Mouse (Mus musculus): ENCODE measurements around the gene Ifit1bl1. TPM values are rescaled to one million over a fixed set of nuclear protein-coding genes. Genes with fewer than 3 reads are reported as not detected.

The Ifit1bl1 gene
- polyA plus RNA-seq, 1 experiment from 2014 or later, result not detected

DNA sequence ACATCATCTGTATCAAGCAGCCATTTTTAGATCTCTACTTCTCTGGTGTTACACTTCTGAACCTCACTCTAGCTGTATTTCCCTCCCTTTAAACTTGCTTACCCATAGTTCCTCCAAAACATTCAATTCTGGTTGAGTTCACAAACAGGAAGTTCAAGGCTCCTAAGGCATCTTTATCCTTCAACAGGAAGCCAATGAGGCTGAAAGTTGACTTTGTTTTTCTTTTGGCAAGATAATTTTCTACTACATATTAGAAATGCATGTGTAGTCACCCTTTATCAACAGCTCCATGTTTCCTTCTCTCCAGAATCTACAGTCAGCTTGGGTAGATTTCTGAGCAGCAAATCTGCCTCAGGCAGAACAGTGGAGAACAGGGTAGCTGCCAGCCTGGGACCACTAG lies 39.2 kb downstream of the Ifit1bl1 start:
- no peaks in the 10 kb centered on the region for H3K4me1 ChIP-seq (ENCODE audit: control insufficient read depth, insufficient read depth, low read length)

DNA sequence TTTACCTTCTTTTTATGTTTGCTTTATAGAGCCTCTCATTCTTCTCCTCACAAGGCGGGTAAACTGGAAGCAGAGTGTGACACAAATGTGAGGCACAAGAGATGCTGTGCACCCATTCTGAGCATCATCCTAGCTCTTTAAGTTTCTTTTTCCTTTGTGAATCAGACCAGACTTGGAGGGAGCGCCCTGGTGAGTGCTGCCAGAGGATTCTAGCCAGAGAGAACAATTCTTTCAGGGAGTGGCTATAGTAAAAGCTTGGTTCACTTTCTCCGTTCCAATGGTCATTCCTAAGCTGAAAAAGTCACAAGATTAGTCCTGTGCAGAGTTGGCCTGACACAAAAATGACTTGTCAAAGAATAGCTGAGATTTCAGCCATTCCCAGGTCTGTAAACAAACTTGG lies 45.1 kb downstream of the Ifit1bl1 start:
- no peaks in the 10 kb centered on the region for H3K27me3 ChIP-seq (ENCODE audit: control insufficient read depth, insufficient read depth, low read length)
- no peaks in the 10 kb centered on the region; the same call in 1 of the 2 replicates for H3K9me3 ChIP-seq (ENCODE audit: control insufficient read depth, low read depth, low read length)
- H3K36me3 ChIP-seq (ENCODE audit: control insufficient read depth, insufficient read depth, low read length), result no peaks in the 10 kb centered on the region
- no peak overlapping the region for H3K27ac ChIP-seq (ENCODE audit: low read length)
- no peaks in the 10 kb centered on the region for H3K4me1 ChIP-seq (ENCODE audit: control insufficient read depth, insufficient read depth, low read length)
- ATAC-seq (ENCODE audit: insufficient number of reproducible peaks, insufficient read depth, low FRiP score, low read depth), result no peak
- no peak overlapping the region for H3K9ac ChIP-seq (replicated peaks; ENCODE audit: low read depth, low read length)
- H3K4me3 ChIP-seq (ENCODE audit: low read depth, low read length), result no peak overlapping the region
- WGBS, result 73% methylated on average over 3 of the region's 3 CpGs
- H3K4me2 ChIP-seq (replicated peaks; ENCODE audit: low read depth, low read length), result no peak overlapping the region

More for the DNA sequence above, 39.2 kb downstream of the Ifit1bl1 start:
- H3K9ac ChIP-seq (replicated peaks; ENCODE audit: low read depth, low read length), result no peak overlapping the region
- H3K27ac ChIP-seq (ENCODE audit: low read length), result no peak overlapping the region
- no peak for ATAC-seq (ENCODE audit: insufficient number of reproducible peaks, insufficient read depth, low FRiP score, low read depth)
- H3K36me3 ChIP-seq (ENCODE audit: control insufficient read depth, insufficient read depth, low read length), result no peaks in the 10 kb centered on the region
- H3K27me3 ChIP-seq (ENCODE audit: control insufficient read depth, insufficient read depth, low read length), result no peaks in the 10 kb centered on the region
- H3K9me3 ChIP-seq (ENCODE audit: control insufficient read depth, low read depth, low read length), result no peaks in the 10 kb centered on the region
- H3K4me2 ChIP-seq (replicated peaks; ENCODE audit: low read depth, low read length), result no peak overlapping the region
- H3K4me3 ChIP-seq (ENCODE audit: low read depth, low read length), result no peak overlapping the region

DNA sequence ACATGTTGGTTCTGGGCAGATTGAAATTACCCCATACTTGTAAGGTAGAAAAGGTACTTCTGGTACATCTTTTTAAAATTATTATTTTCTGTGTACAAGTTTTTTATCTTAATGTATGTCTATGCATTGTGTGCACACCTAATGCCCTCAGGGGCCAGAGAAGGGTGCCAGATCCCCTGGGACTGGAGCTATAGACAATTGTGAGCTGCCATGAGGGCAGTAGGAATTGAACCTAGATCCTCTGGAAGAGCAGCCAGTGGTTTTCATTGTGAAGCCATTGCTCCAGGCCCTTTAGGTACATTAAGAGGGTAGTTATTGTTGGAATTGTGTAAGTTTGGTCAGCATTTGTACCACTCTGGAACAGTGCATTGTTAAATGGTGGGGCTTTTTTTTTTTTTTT lies 47.7 kb downstream of the Ifit1bl1 start:
- Histone ChIP-seq H3K4me3 (ENCODE audit: low read depth, low read length) (no peak overlapping the region), H3K4me1 (ENCODE audit: control insufficient read depth, insufficient read depth, low read length) (no peaks in the 10 kb centered on the region), H3K36me3 (ENCODE audit: control insufficient read depth, insufficient read depth, low read length) (no peaks in the 10 kb centered on the region), H3K27me3 (ENCODE audit: control insufficient read depth, insufficient read depth, low read length) (no peaks in the 10 kb centered on the region), H3K4me2 (replicated peaks; ENCODE audit: low read depth, low read length) (no peak overlapping the region), H3K9me3 (ENCODE audit: control insufficient read depth, low read depth, low read length) (no peaks in the 10 kb centered on the region; the same call in 1 of the 2 replicates), H3K9ac (replicated peaks; ENCODE audit: low read depth, low read length) (no peak overlapping the region), H3K27ac (ENCODE audit: low read length) (no peak overlapping the region)
- no peak for ATAC-seq (ENCODE audit: insufficient number of reproducible peaks, insufficient read depth, low FRiP score, low read depth)

DNA sequence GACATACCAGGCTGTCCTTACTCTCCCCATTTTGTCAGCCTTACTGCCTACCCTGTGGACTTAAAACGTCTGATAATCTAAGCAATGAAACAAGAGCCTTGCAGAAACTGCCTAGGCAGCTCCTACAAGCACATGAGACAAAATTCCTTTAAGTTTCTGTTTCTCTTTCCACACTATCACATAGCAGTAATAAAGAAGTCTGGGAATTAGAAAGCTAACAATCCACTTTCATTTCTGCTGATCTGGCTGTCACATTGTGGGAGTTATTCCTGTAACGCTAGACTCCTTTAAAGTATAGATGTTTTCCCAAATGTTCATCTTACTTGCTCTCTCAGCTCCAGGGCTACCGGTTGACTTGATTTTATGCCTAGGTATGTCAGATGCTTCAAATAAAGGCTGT lies 48.2 kb downstream of the Ifit1bl1 start:
- no peak for ATAC-seq (ENCODE audit: insufficient number of reproducible peaks, insufficient read depth, low FRiP score, low read depth)
- Histone ChIP-seq H3K9ac (replicated peaks; ENCODE audit: low read depth, low read length) (no peak overlapping the region), H3K36me3 (ENCODE audit: control insufficient read depth, insufficient read depth, low read length) (no peaks in the 10 kb centered on the region), H3K4me1 (ENCODE audit: control insufficient read depth, insufficient read depth, low read length) (no peaks in the 10 kb centered on the region), H3K27ac (ENCODE audit: low read length) (no peak overlapping the region), H3K4me3 (ENCODE audit: low read depth, low read length) (no peak overlapping the region), H3K9me3 (ENCODE audit: control insufficient read depth, low read depth, low read length) (no peaks in the 10 kb centered on the region; the same call in 1 of the 2 replicates), H3K4me2 (replicated peaks; ENCODE audit: low read depth, low read length) (no peak overlapping the region), H3K27me3 (ENCODE audit: control insufficient read depth, insufficient read depth, low read length) (no peaks in the 10 kb centered on the region)
- WGBS, result 45% methylated on average over 3 of the region's 3 CpGs

DNA sequence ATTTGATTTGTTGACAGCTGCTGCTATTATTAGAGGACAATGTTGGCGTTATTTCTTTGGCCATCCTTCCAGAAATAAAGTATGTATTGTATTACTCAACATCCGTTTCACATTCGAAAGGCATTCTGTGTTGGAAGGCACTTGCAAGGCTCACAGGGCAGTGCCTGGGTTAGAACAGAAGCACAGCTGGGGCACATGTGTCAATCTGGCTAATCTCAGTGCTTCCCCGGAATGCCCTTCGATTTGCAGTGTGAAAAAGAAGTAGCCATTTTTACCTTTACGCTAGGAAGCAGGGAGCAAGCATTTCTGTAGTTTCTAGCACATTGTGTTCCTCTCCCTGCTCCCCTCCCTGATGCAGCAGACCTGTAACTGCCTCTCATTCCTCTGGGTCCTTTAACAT lies 48.7 kb downstream of the Ifit1bl1 start:
- Histone ChIP-seq H3K36me3 (ENCODE audit: control insufficient read depth, insufficient read depth, low read length) (no peaks in the 10 kb centered on the region), H3K27me3 (ENCODE audit: control insufficient read depth, insufficient read depth, low read length) (no peaks in the 10 kb centered on the region), H3K4me3 (ENCODE audit: low read depth, low read length) (no peak overlapping the region), H3K9me3 (ENCODE audit: control insufficient read depth, low read depth, low read length) (no peaks in the 10 kb centered on the region; the same call in 1 of the 2 replicates), H3K9ac (replicated peaks; ENCODE audit: low read depth, low read length) (no peak overlapping the region), H3K4me1 (ENCODE audit: control insufficient read depth, insufficient read depth, low read length) (no peaks in the 10 kb centered on the region), H3K4me2 (replicated peaks; ENCODE audit: low read depth, low read length) (no peak overlapping the region), H3K27ac (ENCODE audit: low read length) (no peak overlapping the region)
- ATAC-seq (ENCODE audit: insufficient number of reproducible peaks, insufficient read depth, low FRiP score, low read depth), result no peak
- 58% methylated on average over 6 of the region's 6 CpGs for WGBS

DNA sequence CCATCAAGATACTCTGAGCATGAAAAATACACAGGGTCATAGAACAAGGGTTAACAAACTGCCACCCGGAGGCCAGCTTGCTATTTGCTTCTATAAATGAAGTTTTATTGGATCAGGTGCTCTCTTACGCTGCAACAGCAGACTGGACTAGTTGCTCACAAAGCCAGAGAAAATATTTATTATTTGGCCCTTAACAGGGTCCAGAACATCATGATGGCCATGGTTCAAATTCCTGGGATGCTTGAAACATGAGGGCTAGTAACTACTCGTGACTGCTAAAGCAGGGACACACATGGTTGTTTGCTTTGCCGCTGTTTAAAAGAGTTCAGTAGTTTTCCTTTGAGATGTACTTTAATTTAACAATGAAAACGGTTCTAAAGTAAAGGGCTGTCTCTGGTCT lies 49.8 kb downstream of the Ifit1bl1 start:
- no peaks in the 10 kb centered on the region for H3K27me3 ChIP-seq (ENCODE audit: control insufficient read depth, insufficient read depth, low read length)
- 38% methylated on average over 5 of the region's 5 CpGs for WGBS
- no peaks in the 10 kb centered on the region for H3K36me3 ChIP-seq (ENCODE audit: control insufficient read depth, insufficient read depth, low read length)
- no peaks in the 10 kb centered on the region; the same call in 1 of the 2 replicates for H3K9me3 ChIP-seq (ENCODE audit: control insufficient read depth, low read depth, low read length)
- no peak overlapping the region for H3K9ac ChIP-seq (replicated peaks; ENCODE audit: low read depth, low read length)
- no peak overlapping the region for H3K4me3 ChIP-seq (ENCODE audit: low read depth, low read length)
- no peak overlapping the region for H3K27ac ChIP-seq (ENCODE audit: low read length)
- no peaks in the 10 kb centered on the region for H3K4me1 ChIP-seq (ENCODE audit: control insufficient read depth, insufficient read depth, low read length)
- no peak for ATAC-seq (ENCODE audit: insufficient number of reproducible peaks, insufficient read depth, low FRiP score, low read depth)
- H3K4me2 ChIP-seq (replicated peaks; ENCODE audit: low read depth, low read length), result 0 out of 2 replicates have a peak overlapping the region, but pooled peaks have one; percentile 4

DNA sequence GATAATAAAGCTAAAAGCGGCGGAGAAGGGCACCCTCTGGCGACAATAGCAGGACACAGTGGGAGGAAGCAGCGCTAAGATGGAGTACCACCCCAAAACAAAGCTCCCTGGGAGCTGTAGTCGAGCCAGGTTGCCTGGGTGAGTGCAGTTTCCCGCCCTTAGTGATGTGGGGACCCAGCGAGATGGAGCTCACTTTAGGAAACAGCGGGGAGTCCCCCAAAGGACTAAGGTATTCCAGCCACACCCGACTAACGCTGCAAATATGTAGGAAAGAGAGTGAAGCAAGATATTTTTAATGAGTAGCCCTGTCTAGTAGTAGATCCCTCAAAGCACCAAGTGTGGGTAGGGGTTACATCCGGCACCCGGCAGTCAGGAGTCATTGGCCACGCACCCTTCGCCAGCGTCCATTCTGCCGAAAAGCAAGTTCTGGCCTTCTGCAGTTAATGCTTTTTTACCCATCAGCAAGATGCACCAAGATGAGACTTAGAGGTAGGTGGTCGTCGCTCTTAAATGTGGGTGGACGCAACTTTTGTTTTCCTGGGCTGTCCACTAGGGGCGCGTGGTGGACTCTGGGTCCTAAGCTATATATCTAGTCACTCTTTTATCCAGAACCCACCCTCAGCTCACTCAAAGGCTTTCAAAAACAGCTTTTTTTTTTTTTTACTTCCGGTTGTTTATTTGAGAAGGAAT lies 51.1 kb downstream of the Ifit1bl1 start, which contains the start of gene Ifit2:
TSS of gene Ifit2 (plus strand) at position 161 of the 690 bp plus-strand sequence.
- Histone ChIP-seq H3K4me1 (ENCODE audit: control insufficient read depth, insufficient read depth, low read length) (no peaks in the 10 kb centered on the region), H3K4me2 (replicated peaks; ENCODE audit: low read depth, low read length) (peak within 1 kb of the TSS; percentile 55), H3K9me3 (ENCODE audit: control insufficient read depth, low read depth, low read length) (no peaks in the 10 kb centered on the region; the same call in 1 of the 2 replicates), H3K9ac (replicated peaks; ENCODE audit: low read depth, low read length) (no peak within 1 kb of the TSS; the same call in 1 of the 2 replicates), H3K27me3 (ENCODE audit: control insufficient read depth, insufficient read depth, low read length) (no peaks in the 10 kb centered on the region), H3K27ac (ENCODE audit: low read length) (peak within 1 kb of the TSS; percentile 66), H3K4me3 (ENCODE audit: low read depth, low read length) (peak within 1 kb of the TSS; percentile 47), H3K36me3 (ENCODE audit: control insufficient read depth, insufficient read depth, low read length) (no peaks in the 10 kb centered on the region)
- peak; percentile 95 for ATAC-seq (ENCODE audit: insufficient number of reproducible peaks, insufficient read depth, low FRiP score, low read depth)
- WGBS, result 2% methylated on average over 22 of the region's 22 CpGs

DNA sequence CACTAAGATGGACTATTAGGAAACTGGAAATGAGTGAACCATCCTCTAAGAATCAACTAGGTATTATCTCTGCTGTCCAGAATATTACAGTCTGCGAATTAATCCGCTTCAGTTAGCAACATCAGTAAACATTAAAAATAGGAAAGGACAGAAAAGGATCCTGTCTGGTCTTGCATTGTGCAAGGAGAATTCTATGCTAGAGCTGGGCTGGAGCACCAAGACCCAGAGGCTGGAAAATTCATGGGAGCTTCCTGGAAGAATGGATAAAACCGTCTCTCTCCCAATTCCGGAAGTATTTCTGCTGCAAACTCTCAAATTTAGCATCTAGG lies 51.6 kb downstream of the Ifit1bl1 start:
- 28% methylated on average over 4 of the region's 4 CpGs for WGBS
- peak overlapping the region; percentile 47 for H3K4me3 ChIP-seq (ENCODE audit: low read depth, low read length)
- no peaks in the 10 kb centered on the region for H3K36me3 ChIP-seq (ENCODE audit: control insufficient read depth, insufficient read depth, low read length)
- H3K27ac ChIP-seq (ENCODE audit: low read length), result no peak overlapping the region
- no peaks in the 10 kb centered on the region for H3K27me3 ChIP-seq (ENCODE audit: control insufficient read depth, insufficient read depth, low read length)
- ATAC-seq (ENCODE audit: insufficient number of reproducible peaks, insufficient read depth, low FRiP score, low read depth), result no peak
- H3K4me1 ChIP-seq (ENCODE audit: control insufficient read depth, insufficient read depth, low read length), result no peaks in the 10 kb centered on the region
- H3K9ac ChIP-seq (replicated peaks; ENCODE audit: low read depth, low read length), result no peak overlapping the region; the same call in 1 of the 2 replicates
- peak overlapping the region; percentile 55 for H3K4me2 ChIP-seq (replicated peaks; ENCODE audit: low read depth, low read length)
- H3K9me3 ChIP-seq (ENCODE audit: control insufficient read depth, low read depth, low read length), result no peaks in the 10 kb centered on the region; the same call in 1 of the 2 replicates

DNA sequence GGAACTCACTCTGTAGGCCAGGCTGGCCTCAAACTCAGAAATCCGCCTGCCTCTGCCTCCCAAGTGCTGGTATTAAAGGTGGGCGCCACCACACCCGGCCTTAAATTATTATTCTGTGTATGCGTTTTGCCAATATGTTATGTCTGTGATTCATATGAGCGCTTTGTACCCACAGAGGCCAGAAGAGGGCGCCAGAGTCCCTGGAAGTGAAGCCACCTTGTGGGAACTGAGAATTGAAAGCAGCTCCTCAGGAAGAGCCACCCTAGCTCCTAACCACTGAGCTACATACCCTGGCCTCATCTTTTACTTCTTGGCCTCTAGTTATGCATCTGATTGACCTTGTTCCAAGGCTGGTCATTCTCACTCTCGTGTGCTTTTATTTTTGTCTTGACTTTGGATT lies 53.8 kb downstream of the Ifit1bl1 start:
- Histone ChIP-seq H3K4me1 (ENCODE audit: control insufficient read depth, insufficient read depth, low read length) (no peaks in the 10 kb centered on the region), H3K36me3 (ENCODE audit: control insufficient read depth, insufficient read depth, low read length) (no peaks in the 10 kb centered on the region), H3K4me2 (replicated peaks; ENCODE audit: low read depth, low read length) (no peak overlapping the region), H3K27me3 (ENCODE audit: control insufficient read depth, insufficient read depth, low read length) (no peaks in the 10 kb centered on the region), H3K9me3 (ENCODE audit: control insufficient read depth, low read depth, low read length) (no peaks in the 10 kb centered on the region), H3K4me3 (ENCODE audit: low read depth, low read length) (no peak overlapping the region), H3K9ac (replicated peaks; ENCODE audit: low read depth, low read length) (no peak overlapping the region), H3K27ac (ENCODE audit: low read length) (no peak overlapping the region)
- ATAC-seq (ENCODE audit: insufficient number of reproducible peaks, insufficient read depth, low FRiP score, low read depth), result no peak
- WGBS, result 39% methylated on average over 7 of the region's 7 CpGs
